Mouse (Mus musculus) bone marrow macrophage, adult 2 months (primary cell): ENCODE results near the gene Unc93b1. TPM values are rescaled to one million over a fixed set of nuclear protein-coding genes. Genes with fewer than 3 reads are reported as not detected.
A peak's percentile ranks its signal among the peaks of the same experiment; 100 is the strongest.

Experiments used
- H3K27ac ChIP-seq: 2 replicates; pipeline ENCODE4 v1.5.1; 2012; ENCODE audit warnings: low read depth, low read length; ENCODE audit not compliant: insufficient read depth
- H3K4me1 ChIP-seq: 2 replicates; pipeline ENCODE4 v1.6.1; 2012; ENCODE audit warnings: low read length; ENCODE audit not compliant: control insufficient read depth, insufficient read depth
- H3K4me3 ChIP-seq: 2 replicates; pipeline ENCODE4 v1.5.1; 2012; ENCODE audit warnings: mild to moderate bottlenecking, low read length, moderate library complexity; ENCODE audit not compliant: insufficient read depth
- CTCF ChIP-seq: IDR thresholded peaks from 2 replicates; pipeline ENCODE4 v1.5.1; 2012; ENCODE audit warnings: low read depth, mild to moderate bottlenecking, low read length, moderate library complexity
- POLR2A ChIP-seq: IDR thresholded peaks from 2 replicates; pipeline ENCODE4 v1.6.1; 2012; ENCODE audit warnings: mild to moderate bottlenecking, low read depth, low read length, borderline replicate concordance
- polyA plus RNA-seq: library from polyadenylated mRNA; stranded (reverse); fragments of >200 nt; gene quantifications from 2 replicates; pipeline ENCODE4 v1.2.4, GENCODE M21; 2012; ENCODE audit not compliant: missing spikeins, insufficient read depth, insufficient read length

Unc93b1 gene
- 1,272 and 1,428 TPM in 2 replicates for polyA plus RNA-seq

- Histone ChIP-seq H3K27ac (peak within 1 kb of the TSS; percentile 97), H3K4me1 (peaks cover 46% of the 10 kb centered on the region), H3K4me3 (peak within 1 kb of the TSS; percentile 87)
- TF ChIP-seq CTCF (no peak), POLR2A (no peak; the same call in 1 of the 2 replicates)
Measured at GRCm38 (mm10) chr19:3935032-3935895, at the start of gene Unc93b1. TSS of gene Unc93b1 (plus strand) at chr19:3935186.

GRCm38 (mm10) chr19:3889096-3889495 lies 45.9 kb upstream of the Unc93b1 start:
- no peak for TF ChIP-seq POLR2A
- no peak for TF ChIP-seq CTCF
- H3K4me1 ChIP-seq: no peaks in the 10 kb centered on the region
- H3K27ac ChIP-seq: no peak overlapping the region
- no peak overlapping the region for H3K4me3 ChIP-seq

DNA sequence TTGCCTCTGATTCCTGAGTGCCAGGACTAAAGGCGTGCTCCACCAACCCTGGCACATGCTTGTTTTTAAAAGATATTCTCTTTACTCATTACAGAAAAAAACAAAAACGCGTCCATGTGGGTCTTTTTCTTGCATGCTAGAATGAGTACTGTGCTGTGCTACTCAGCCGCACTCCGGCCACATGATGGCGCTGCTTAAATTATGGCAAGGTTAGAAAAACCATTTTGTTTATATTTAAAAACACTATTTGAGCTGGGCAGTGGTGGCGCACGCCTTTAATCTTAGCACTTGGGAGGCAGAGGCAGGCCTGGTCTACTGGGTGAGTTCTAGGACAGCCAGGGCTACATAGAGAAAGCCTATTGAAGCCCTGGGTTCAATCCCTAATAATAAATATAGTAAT lies 44.8 kb upstream of the Unc93b1 start:
- Histone ChIP-seq H3K4me3 (no peak overlapping the region), H3K4me1 (no peaks in the 10 kb centered on the region), H3K27ac (no peak overlapping the region)
- TF ChIP-seq CTCF (peak; percentile 59), POLR2A (no peak)

DNA sequence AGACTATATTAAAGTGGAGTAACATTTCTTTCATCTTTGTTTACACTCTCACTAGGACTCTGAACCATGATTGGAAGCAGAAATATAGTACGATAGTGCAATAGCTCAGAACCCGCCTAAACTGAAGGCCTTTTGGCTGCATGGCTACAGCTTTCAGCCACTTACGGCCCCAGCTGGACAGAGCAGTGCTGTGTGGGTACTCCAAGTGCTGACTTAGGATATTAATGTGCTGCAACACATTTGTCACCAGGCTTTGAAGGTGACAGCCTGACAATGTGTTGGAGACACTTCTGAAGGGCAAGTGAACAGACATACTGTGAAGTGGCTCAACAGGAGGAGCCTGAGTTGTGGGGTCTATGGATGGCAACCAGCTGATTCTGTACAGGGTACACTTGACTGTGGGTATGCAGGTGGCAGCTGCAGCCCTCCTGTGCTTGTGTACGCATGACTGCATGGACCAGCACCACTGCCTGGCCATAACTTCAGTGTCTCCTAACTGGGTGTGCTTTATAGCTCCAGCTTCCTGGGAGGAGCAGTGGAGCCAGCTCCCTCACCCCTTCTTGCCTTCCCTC lies 41.4 kb upstream of the Unc93b1 start:
- H3K4me3 ChIP-seq: no peak overlapping the region
- H3K4me1 ChIP-seq: peaks cover 4% of the 10 kb centered on the region
- H3K27ac ChIP-seq: peak overlapping the region; percentile 12; the same call in 1 of the 2 replicates
- TF ChIP-seq CTCF (no peak), POLR2A (no peak)

- no peak overlapping the region for H3K4me3 ChIP-seq
- H3K27ac ChIP-seq: no peak overlapping the region
- H3K4me1 ChIP-seq: peaks cover 10% of the 10 kb centered on the region
- no peak for TF ChIP-seq CTCF
- TF ChIP-seq POLR2A: no peak
Measured at GRCm38 (mm10) chr19:3894294-3894693, 40.7 kb upstream of the Unc93b1 start.

DNA sequence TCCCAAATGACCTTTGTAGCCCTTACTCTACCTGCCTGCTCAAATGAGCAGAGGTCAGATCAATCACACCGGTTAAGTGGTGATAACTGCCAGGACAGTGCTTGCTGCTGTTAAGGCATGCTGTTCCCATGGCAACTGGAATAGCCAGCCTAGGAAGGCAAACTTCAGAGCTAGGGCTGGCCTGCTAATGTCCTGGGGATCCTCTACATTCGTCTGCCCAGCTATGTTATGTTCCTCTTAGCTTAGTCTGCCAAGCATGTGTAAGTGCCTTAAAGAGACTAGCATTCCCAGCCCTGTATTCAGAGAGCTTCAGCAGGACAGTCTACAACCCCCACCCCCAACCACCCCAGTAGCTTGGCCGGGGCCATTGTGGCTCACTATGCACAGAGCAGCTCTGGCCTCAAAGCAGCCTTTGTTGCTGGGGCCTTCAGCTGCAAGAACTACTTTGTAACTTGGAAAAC lies 39.8 kb upstream of the Unc93b1 start:
- TF ChIP-seq POLR2A (no peak), CTCF (no peak)

DNA sequence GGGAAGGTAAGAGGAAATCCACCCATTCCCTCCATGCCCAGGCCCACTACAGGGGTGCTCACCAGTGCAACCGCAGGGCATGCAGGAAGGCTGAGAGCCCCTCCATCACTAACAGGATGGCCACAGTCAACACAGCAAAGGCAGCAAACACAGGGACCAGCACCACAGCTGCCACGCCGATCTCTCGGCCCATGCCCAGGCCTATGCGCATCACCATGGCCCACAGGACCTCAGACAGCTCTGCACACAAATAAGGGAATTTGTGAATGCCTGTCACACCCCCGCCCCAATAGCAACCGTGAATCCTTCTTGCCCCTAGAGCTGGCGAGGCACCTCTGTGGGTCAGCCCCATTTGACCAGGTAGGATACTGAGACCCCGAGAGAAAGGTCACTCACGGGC lies 38.8 kb upstream of the Unc93b1 start:
- peaks cover 19% of the 10 kb centered on the region for H3K4me1 ChIP-seq
- no peak overlapping the region for H3K4me3 ChIP-seq
- no peak overlapping the region for H3K27ac ChIP-seq
- TF ChIP-seq CTCF: no peak
- no peak for TF ChIP-seq POLR2A

More for the DNA sequence above, 39.8 kb upstream of the Unc93b1 start:
- no peak overlapping the region for H3K27ac ChIP-seq
- no peak overlapping the region for H3K4me3 ChIP-seq
- peaks cover 17% of the 10 kb centered on the region for H3K4me1 ChIP-seq

DNA sequence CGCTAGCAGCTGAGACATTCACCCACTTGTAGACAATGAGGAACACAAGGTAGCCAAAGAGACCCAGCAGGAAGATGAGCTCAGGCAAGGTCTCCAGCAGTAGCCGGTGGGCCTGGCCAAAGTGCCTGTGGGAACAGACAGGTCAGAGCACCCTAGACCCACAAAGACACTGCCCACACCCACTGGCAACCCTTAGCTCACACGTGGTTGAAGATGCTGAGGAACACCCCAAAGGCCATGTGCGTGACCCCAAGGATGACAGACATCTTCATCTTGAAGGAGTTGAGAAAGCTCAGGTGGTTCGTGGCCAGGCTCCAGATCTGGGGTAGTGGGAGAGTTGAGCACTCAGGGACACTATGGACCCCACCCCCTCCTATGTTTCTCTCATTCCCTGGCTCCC lies 37.4 kb upstream of the Unc93b1 start:
- H3K4me3 ChIP-seq: no peak overlapping the region
- H3K27ac ChIP-seq: no peak overlapping the region
- H3K4me1 ChIP-seq: peaks cover 28% of the 10 kb centered on the region
- TF ChIP-seq CTCF (no peak), POLR2A (no peak)

GRCm38 (mm10) chr19:3898952-3899351 lies 36.0 kb upstream of the Unc93b1 start:
- H3K27ac ChIP-seq: peak overlapping the region; percentile 2; the same call in 1 of the 2 replicates
- H3K4me3 ChIP-seq: no peak overlapping the region
- TF ChIP-seq CTCF: no peak
- TF ChIP-seq POLR2A: no peak
- H3K4me1 ChIP-seq: peaks cover 41% of the 10 kb centered on the region

- H3K4me3 ChIP-seq: no peak overlapping the region
- peaks cover 45% of the 10 kb centered on the region for H3K4me1 ChIP-seq
- H3K27ac ChIP-seq: peak overlapping the region; percentile 2; the same call in 1 of the 2 replicates
- no peak for TF ChIP-seq CTCF
Measured at GRCm38 (mm10) chr19:3899618-3900017, 35.4 kb upstream of the Unc93b1 start.
